Mouse (Mus musculus): ENCODE measurements around the gene Nipsnap1. TPM values are rescaled to one million over a fixed set of nuclear protein-coding genes. Genes with fewer than 3 reads are reported as not detected.
A peak's percentile ranks its signal among the peaks of the same experiment; 100 is the strongest.

The Nipsnap1 gene
- polyA plus RNA-seq, 1 experiment from 2014 or later, result 89.8 TPM

DNA sequence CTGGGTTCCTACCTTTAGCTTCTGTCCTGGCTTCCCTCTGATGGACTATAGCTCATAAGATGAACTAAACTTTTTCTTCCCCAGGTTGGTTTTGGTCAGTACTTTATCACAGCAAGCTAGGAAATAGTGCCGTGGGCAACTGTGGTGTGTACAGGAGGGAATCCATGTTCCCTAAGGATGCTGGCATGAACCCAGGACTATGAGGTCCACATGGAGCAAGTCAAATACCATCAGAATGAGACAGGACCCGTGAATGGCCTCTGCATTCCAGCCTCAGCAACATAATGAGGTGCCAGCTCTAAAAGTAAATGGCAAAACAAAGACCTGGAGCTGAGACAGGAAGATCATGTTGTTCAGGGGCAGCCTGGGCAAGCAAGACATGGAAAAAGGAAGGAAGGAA, 15.3 kb upstream of the Nipsnap1 start:
- Histone ChIP-seq H3K27me3 (replicated peaks; ENCODE audit: control insufficient read depth, insufficient read depth, low read length) (no peaks in the 10 kb centered on the region), H3K27ac (ENCODE audit: low read depth, low read length) (no peak overlapping the region), H3K4me3 (ENCODE audit: low read depth, low read length) (no peak overlapping the region), H3K4me1 (replicated peaks; ENCODE audit: control insufficient read depth, insufficient read depth, low read length) (no peaks in the 10 kb centered on the region), H3K4me2 (no peak overlapping the region), H3K9ac (ENCODE audit: low read depth, low read length) (no peak overlapping the region), H3K36me3 (ENCODE audit: control insufficient read depth, insufficient read depth, low read length) (no peaks in the 10 kb centered on the region), H3K9me3 (ENCODE audit: control insufficient read depth, low read length) (no peaks in the 10 kb centered on the region)
- ATAC-seq (replicated peaks; ENCODE audit: low FRiP score), result no peak
- DNase-seq (ENCODE audit: low spot score), result no peak
- WGBS, result 50% methylated on average over 2 of the region's 2 CpGs

DNA sequence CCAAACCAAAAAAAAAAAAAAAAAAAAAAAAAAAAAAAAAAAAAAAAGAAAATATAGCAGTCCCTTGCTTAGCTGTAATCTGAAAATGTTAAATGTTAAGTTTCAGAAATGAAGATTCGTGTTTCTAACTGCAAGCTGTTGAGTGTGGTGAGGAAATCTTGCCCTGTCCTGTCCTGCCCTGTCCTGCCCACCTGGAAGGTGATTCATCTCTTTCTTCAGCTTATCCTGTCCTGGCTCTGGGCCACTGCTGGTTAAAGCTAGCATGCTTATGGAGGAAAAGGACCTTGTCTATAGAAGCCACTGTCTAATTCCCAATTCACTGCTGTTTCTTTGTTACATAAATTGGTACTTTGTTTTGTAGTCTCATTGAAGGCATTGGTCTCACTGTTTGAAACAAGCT, 12.8 kb upstream of the Nipsnap1 start:
- no peak for ATAC-seq (replicated peaks; ENCODE audit: low FRiP score)
- no peaks in the 10 kb centered on the region for H3K4me1 ChIP-seq (replicated peaks; ENCODE audit: control insufficient read depth, insufficient read depth, low read length)
- no peak overlapping the region for H3K4me2 ChIP-seq
- no peaks in the 10 kb centered on the region for H3K9me3 ChIP-seq (ENCODE audit: control insufficient read depth, low read length)
- WGBS, result 60% methylated on average over 1 of the region's 1 CpGs
- H3K27me3 ChIP-seq (replicated peaks; ENCODE audit: control insufficient read depth, insufficient read depth, low read length), result no peaks in the 10 kb centered on the region
- H3K4me3 ChIP-seq (ENCODE audit: low read depth, low read length), result no peak overlapping the region
- H3K36me3 ChIP-seq (ENCODE audit: control insufficient read depth, insufficient read depth, low read length), result no peaks in the 10 kb centered on the region
- no peak for DNase-seq (ENCODE audit: low spot score)
- H3K9ac ChIP-seq (ENCODE audit: low read depth, low read length), result no peak overlapping the region
- no peak overlapping the region for H3K27ac ChIP-seq (ENCODE audit: low read depth, low read length)

DNA sequence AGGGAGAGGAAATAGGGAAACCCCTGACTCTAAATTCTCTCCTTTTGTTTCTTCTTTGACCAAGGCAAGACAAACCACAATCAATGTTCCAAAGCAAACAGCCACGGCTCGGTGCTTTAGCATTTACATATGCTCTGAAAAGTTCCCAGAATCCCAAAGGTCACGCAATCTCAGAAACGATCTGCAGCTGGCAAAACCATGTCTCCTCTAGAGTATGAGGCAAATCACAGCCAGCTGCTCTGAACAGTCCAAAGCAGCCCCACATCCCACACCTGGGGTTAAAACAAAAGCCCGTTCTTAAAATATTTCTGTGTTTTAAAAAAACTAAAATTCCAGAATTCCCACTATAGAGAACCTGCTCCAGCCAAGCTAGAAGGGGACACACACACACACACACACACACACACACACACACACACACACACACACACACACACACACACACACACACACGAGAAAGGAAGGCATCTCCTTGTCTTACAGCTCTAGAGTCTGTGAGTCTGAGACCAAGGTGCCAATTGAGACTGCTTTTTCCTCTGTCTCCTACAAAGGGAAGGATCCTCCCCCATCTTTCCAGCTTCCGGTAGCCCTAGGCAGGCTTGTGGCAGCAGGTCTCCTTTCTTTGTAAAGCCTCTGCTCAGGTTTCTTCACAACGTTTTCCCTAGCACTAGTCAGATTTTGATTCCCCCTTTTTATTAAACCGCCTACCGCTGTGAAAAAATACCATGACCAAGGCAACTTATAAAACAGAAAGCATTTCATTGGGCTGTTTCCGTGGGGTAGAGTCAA, 11.7 kb upstream of the Nipsnap1 start:
- H3K27me3 ChIP-seq (replicated peaks; ENCODE audit: control insufficient read depth, insufficient read depth, low read length), result no peaks in the 10 kb centered on the region
- no peak overlapping the region for H3K9ac ChIP-seq (ENCODE audit: low read depth, low read length)
- no peak overlapping the region for H3K27ac ChIP-seq (ENCODE audit: low read depth, low read length)
- H3K4me3 ChIP-seq (ENCODE audit: low read depth, low read length), result no peak overlapping the region
- H3K36me3 ChIP-seq (ENCODE audit: control insufficient read depth, insufficient read depth, low read length), result no peaks in the 10 kb centered on the region
- H3K4me1 ChIP-seq (replicated peaks; ENCODE audit: control insufficient read depth, insufficient read depth, low read length), result no peaks in the 10 kb centered on the region
- DNase-seq (ENCODE audit: low spot score) (no peak), ATAC-seq (replicated peaks; ENCODE audit: low FRiP score) (no peak)
- 52% methylated on average over 11 of the region's 11 CpGs for WGBS
- H3K9me3 ChIP-seq (ENCODE audit: control insufficient read depth, low read length), result no peaks in the 10 kb centered on the region
- H3K4me2 ChIP-seq, result no peak overlapping the region

DNA sequence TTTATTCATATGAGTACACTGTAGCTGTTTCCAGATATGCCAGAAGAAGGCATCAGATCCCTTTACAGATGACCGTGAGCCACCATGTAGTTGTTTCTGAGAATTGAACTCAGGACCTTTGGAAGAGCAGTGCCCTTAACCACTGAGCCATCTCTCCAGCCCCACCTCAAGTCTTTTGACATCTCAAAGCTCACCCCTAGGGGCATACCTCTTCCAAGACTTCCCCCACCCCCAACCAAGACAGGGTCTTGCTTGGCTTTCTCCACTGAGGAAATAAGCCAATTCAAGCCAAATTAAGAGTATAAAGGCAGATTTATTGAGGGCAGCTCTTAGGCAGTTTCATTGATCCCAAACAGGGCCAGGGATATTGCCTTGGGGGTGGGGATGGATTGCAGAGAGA, 11.0 kb upstream of the Nipsnap1 start:
- no peak overlapping the region for H3K9ac ChIP-seq (ENCODE audit: low read depth, low read length)
- H3K36me3 ChIP-seq (ENCODE audit: control insufficient read depth, insufficient read depth, low read length), result no peaks in the 10 kb centered on the region
- no peak for DNase-seq (ENCODE audit: low spot score)
- no peak overlapping the region for H3K4me2 ChIP-seq
- no peaks in the 10 kb centered on the region for H3K27me3 ChIP-seq (replicated peaks; ENCODE audit: control insufficient read depth, insufficient read depth, low read length)
- no peak for ATAC-seq (replicated peaks; ENCODE audit: low FRiP score)
- H3K4me3 ChIP-seq (ENCODE audit: low read depth, low read length), result no peak overlapping the region
- no peaks in the 10 kb centered on the region for H3K9me3 ChIP-seq (ENCODE audit: control insufficient read depth, low read length)
- WGBS, result 82% methylated on average over 1 of the region's 1 CpGs
- no peaks in the 10 kb centered on the region for H3K4me1 ChIP-seq (replicated peaks; ENCODE audit: control insufficient read depth, insufficient read depth, low read length)
- H3K27ac ChIP-seq (ENCODE audit: low read depth, low read length), result no peak overlapping the region

GRCm38 (mm10) chr11:4865645-4866251, 8.0 kb upstream of the Nipsnap1 start:
- ATAC-seq (replicated peaks; ENCODE audit: low FRiP score) (no peak), DNase-seq (ENCODE audit: low spot score) (no peak)
- no peaks in the 10 kb centered on the region for H3K27me3 ChIP-seq (replicated peaks; ENCODE audit: control insufficient read depth, insufficient read depth, low read length)
- H3K4me1 ChIP-seq (replicated peaks; ENCODE audit: control insufficient read depth, insufficient read depth, low read length), result no peaks in the 10 kb centered on the region
- 31% methylated on average over 10 of the region's 10 CpGs for WGBS
- H3K36me3 ChIP-seq (ENCODE audit: control insufficient read depth, insufficient read depth, low read length), result no peaks in the 10 kb centered on the region
- H3K27ac ChIP-seq (ENCODE audit: low read depth, low read length), result no peak overlapping the region
- H3K9me3 ChIP-seq (ENCODE audit: control insufficient read depth, low read length), result no peaks in the 10 kb centered on the region
- H3K4me2 ChIP-seq, result no peak overlapping the region
- H3K4me3 ChIP-seq (ENCODE audit: low read depth, low read length), result no peak overlapping the region
- no peak overlapping the region for H3K9ac ChIP-seq (ENCODE audit: low read depth, low read length)

- 11% methylated on average over 10 of the region's 10 CpGs for WGBS
- 0 out of 2 replicates have a peak, but pooled peaks cover 3% of the 10 kb centered on the region for H3K4me1 ChIP-seq (replicated peaks; ENCODE audit: control insufficient read depth, insufficient read depth, low read length)
- DNase-seq (ENCODE audit: low spot score) (peak; percentile 44), ATAC-seq (replicated peaks; ENCODE audit: low FRiP score) (peak; percentile 83)
- peak overlapping the region; percentile 83 for H3K4me2 ChIP-seq
- no peaks in the 10 kb centered on the region for H3K9me3 ChIP-seq (ENCODE audit: control insufficient read depth, low read length)
- peaks cover 6% of the 10 kb centered on the region; the same call in 1 of the 2 replicates for H3K36me3 ChIP-seq (ENCODE audit: control insufficient read depth, insufficient read depth, low read length)
- H3K27me3 ChIP-seq (replicated peaks; ENCODE audit: control insufficient read depth, insufficient read depth, low read length), result no peaks in the 10 kb centered on the region
- H3K9ac ChIP-seq (ENCODE audit: low read depth, low read length), result peak overlapping the region; percentile 58
- peak overlapping the region; percentile 56 for H3K4me3 ChIP-seq (ENCODE audit: low read depth, low read length)
- H3K27ac ChIP-seq (ENCODE audit: low read depth, low read length), result peak overlapping the region; percentile 70
These were observed 800 bp downstream of the Nipsnap1 start for GRCm38 (mm10) chr11:4874551-4874950.

GRCm38 (mm10) chr11:4881087-4881486, 7.3 kb downstream of the Nipsnap1 start:
- Histone ChIP-seq H3K36me3 (ENCODE audit: control insufficient read depth, insufficient read depth, low read length) (peaks cover 4% of the 10 kb centered on the region; the same call in 1 of the 2 replicates), H3K9me3 (ENCODE audit: control insufficient read depth, low read length) (no peaks in the 10 kb centered on the region), H3K27me3 (replicated peaks; ENCODE audit: control insufficient read depth, insufficient read depth, low read length) (no peaks in the 10 kb centered on the region), H3K4me3 (ENCODE audit: low read depth, low read length) (no peak overlapping the region), H3K27ac (ENCODE audit: low read depth, low read length) (no peak overlapping the region), H3K9ac (ENCODE audit: low read depth, low read length) (no peak overlapping the region), H3K4me1 (replicated peaks; ENCODE audit: control insufficient read depth, insufficient read depth, low read length) (peaks cover 10% of the 10 kb centered on the region), H3K4me2 (no peak overlapping the region)
- WGBS, result 79% methylated on average over 4 of the region's 4 CpGs
- DNase-seq (ENCODE audit: low spot score) (no peak), ATAC-seq (replicated peaks; ENCODE audit: low FRiP score) (no peak)

- ATAC-seq (replicated peaks; ENCODE audit: low FRiP score), result peak; percentile 74
These were observed 9.3 kb downstream of the Nipsnap1 start for GRCm38 (mm10) chr11:4882892-4883627.

More at GRCm38 (mm10) chr11:4882892-4883627, 9.3 kb downstream of the Nipsnap1 start:
- H3K4me1 ChIP-seq (replicated peaks; ENCODE audit: control insufficient read depth, insufficient read depth, low read length), result peaks cover 10% of the 10 kb centered on the region
- no peaks in the 10 kb centered on the region for H3K27me3 ChIP-seq (replicated peaks; ENCODE audit: control insufficient read depth, insufficient read depth, low read length)
- H3K4me2 ChIP-seq, result peak overlapping the region; percentile 46
- 0 out of 2 replicates have a peak overlapping the region, but pooled peaks have one; percentile 55 for H3K27ac ChIP-seq (ENCODE audit: low read depth, low read length)
- no peak overlapping the region for H3K4me3 ChIP-seq (ENCODE audit: low read depth, low read length)
- H3K9ac ChIP-seq (ENCODE audit: low read depth, low read length), result no peak overlapping the region
- no peaks in the 10 kb centered on the region for H3K9me3 ChIP-seq (ENCODE audit: control insufficient read depth, low read length)
- H3K36me3 ChIP-seq (ENCODE audit: control insufficient read depth, insufficient read depth, low read length), result no peaks in the 10 kb centered on the region
- 50% methylated on average over 14 of the region's 14 CpGs for WGBS
- peak; percentile 47 for DNase-seq (ENCODE audit: low spot score)

All from liver, embryonic 11.5 days (tissue).